Mouse (Mus musculus): ENCODE results near the gene Btbd35f17.
"Not testable (repeated sequence)": the region's sequence is repeated elsewhere in the genome, so short reads cannot be mapped to it uniquely, and the experiment has no call there.

Gene Btbd35f17

DNA sequence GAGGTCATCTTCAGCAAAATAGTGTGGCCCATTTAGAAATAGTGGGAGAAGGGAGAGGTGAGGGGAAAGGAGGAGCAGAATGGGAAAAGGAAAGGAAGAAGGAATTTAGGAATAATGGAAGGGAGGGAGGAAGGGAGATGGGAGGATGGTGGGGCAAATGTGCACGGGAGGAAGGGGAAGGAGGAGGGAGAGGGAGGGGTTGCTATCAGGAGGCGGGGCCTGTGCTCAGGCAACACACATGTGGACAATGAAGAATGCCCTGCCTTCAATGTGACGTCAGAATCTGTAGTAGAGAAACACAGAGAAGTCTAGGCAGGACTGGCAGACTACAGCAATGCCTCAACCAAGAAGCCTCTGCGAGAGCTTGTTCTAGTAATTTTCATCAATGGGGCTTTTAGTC, at the start of gene Btbd35f17:
Gene Btbd35f17, plus strand, starts transcription at position 301 of the 400 bp plus-strand sequence.
- not testable (repeated sequence) for DNase-seq

Data from layer of hippocampus, adult 9-11 months (tissue).